Mouse (Mus musculus) thymus, adult 2 months (tissue): ENCODE measurements around the gene Mpp3. TPM values are rescaled to one million over a fixed set of nuclear protein-coding genes. Genes with fewer than 3 reads are reported as not detected.

Source experiments
- DNase-seq: peaks from one replicate; pipeline ENCODE4 v3.0.0; 2021
- H3K27ac ChIP-seq: fragments of 200-500 bp; 2 replicates; pipeline ENCODE4 v1.5.1; 2012; ENCODE audit warnings: low read length, control low read depth; ENCODE audit not compliant: control insufficient read depth, insufficient read depth
- H3K27me3 ChIP-seq: fragments of 200-500 bp; 2 replicates; pipeline ENCODE4 v1.6.1; 2012; ENCODE audit warnings: mild to moderate bottlenecking, low read length, moderate library complexity, mixed read lengths; ENCODE audit not compliant: control insufficient read depth, insufficient read depth
- H3K36me3 ChIP-seq: fragments of 200-500 bp; 2 replicates; pipeline ENCODE4 v1.6.1; 2012; ENCODE audit warnings: mild to moderate bottlenecking, low read length, moderate library complexity; ENCODE audit not compliant: control insufficient read depth, insufficient read depth
- H3K4me1 ChIP-seq: fragments of 200-500 bp; replicated peaks from 2 replicates; pipeline ENCODE4 v1.6.1; 2012; ENCODE audit warnings: low read length; ENCODE audit not compliant: control insufficient read depth, insufficient read depth
- H3K4me3 ChIP-seq: fragments of 200-500 bp; 2 replicates; pipeline ENCODE4 v1.5.1; 2012; ENCODE audit warnings: mild to moderate bottlenecking, low read length, control low read depth, moderate library complexity; ENCODE audit not compliant: control insufficient read depth, insufficient read depth
- CTCF ChIP-seq: fragments of 200-500 bp; IDR thresholded peaks from 2 replicates; pipeline ENCODE4 v1.5.1; 2012; ENCODE audit warnings: mild to moderate bottlenecking, control low read depth, low read length, moderate library complexity, borderline replicate concordance; ENCODE audit not compliant: control insufficient read depth, poor library complexity, insufficient read depth; ENCODE audit errors: extremely low read depth
- POLR2A ChIP-seq: fragments of 200-500 bp; IDR thresholded peaks from 2 replicates; pipeline ENCODE4 v1.6.1; 2012; ENCODE audit warnings: mild to moderate bottlenecking, low read length, control low read depth, moderate library complexity; ENCODE audit not compliant: control insufficient read depth, poor library complexity, insufficient read depth; ENCODE audit errors: extremely low read depth
- WGBS: fragments of 180-500 bp; shearing (Covaris S2); methylation state at CpG from one replicate; pipeline ENCODE4 v1.1.7; 2018; 5-methylcytosine and 5-hydroxymethylcytosine counted together
- polyA plus RNA-seq: library from polyadenylated mRNA; depleted of rRNA; stranded (reverse); fragments of >200 nt; gene quantifications from 2 replicates; pipeline ENCODE4 v1.2.3, GENCODE M21; 2012

Mpp3 gene
- polyA plus RNA-seq, 1 experiment, result 0.50 TPM

DNA sequence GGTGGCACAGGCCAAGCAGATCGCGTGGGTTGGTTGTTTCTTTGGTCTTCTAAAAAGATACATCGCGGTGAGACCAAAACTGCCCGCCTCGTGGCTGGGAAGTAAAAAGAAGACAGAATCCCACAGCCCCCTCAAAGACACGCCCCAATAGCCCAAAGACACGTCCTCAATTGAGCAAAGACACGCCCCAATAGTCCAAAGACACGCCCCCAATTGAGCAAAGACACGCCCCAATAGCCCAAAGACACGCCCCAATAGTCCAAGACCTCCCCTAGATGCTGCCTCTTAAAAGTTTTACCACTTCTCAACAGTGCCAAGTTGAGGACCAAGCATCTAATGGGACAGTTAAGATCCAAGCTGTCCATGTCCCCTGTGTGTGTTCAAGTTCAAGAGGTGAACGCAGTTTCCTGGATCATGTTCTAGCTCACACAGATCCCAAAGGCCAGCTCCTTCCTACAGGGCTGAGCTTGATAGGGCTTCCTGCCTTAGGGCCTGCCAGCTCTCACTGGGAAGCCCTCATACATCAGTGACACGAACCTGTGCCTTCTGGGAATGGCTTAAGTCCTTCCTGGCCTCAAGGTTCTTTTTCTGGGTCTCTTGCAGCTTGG, 21.7 kb upstream of the Mpp3 start:
- Histone ChIP-seq H3K4me3 (no peak overlapping the region), H3K27ac (no peak overlapping the region), H3K4me1 (no peaks in the 10 kb centered on the region), H3K36me3 (no peaks in the 10 kb centered on the region), H3K27me3 (no peaks in the 10 kb centered on the region)
- TF ChIP-seq POLR2A, result no peak
- TF ChIP-seq CTCF, result no peak
- 65% methylated on average over 14 of the region's 14 CpGs for WGBS
- DNase-seq, result no peak

DNA sequence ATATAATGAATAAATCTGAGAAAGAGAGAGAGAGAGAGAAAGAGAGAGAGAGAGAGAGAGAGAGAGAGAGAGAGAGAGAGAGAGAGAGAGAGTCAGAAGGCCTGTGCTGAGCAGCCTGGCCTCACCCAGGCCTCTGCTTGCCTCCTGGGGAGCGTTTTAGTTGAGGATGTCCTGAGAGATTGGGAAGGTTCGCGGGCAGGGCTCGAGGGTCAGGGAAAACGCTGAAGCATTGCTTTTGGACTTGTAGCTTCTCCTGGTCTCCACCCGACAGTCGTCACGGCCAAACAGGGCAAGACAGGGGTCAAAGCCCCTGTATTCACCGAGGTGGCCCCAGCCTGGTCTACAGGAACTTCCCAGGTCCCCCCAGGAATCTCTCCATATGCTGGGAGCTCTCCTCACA, 18.3 kb upstream of the Mpp3 start:
- 90% methylated on average over 9 of the region's 9 CpGs for WGBS

DNA sequence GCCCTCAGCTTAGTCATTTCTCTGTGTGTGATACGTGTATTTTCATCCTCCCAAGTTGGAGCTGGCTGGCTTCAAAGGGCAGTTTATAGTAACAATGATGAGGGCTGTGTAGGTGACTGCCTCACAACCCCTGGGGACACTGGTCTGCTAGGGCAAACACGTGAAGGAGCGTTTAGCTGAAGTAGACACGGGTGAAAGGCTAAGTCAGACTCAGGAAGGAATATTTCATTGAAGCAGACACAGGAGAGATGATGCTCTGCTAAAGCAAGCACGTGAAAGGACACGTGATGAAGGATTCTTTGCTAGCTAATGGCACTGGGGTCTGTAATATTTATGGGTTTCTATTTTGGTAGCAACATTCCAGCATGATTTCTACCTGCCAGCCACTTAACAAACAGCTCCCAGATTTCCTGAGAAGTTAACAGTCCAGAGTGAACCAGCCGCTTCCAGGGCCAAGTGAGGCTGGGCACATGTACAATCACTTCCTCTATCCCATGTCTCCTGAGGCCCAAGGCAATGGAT, 16.5 kb upstream of the Mpp3 start:
- H3K4me1 ChIP-seq, result no peaks in the 10 kb centered on the region
- H3K27me3 ChIP-seq, result no peaks in the 10 kb centered on the region
- H3K36me3 ChIP-seq, result no peaks in the 10 kb centered on the region
- DNase-seq, result no peak
- no peak for TF ChIP-seq POLR2A
- TF ChIP-seq CTCF, result no peak
- no peak overlapping the region for H3K27ac ChIP-seq
- 87% methylated on average over 7 of the region's 7 CpGs for WGBS
- H3K4me3 ChIP-seq, result no peak overlapping the region

More for the DNA sequence above, 18.3 kb upstream of the Mpp3 start:
- Histone ChIP-seq H3K4me3 (no peak overlapping the region), H3K4me1 (no peaks in the 10 kb centered on the region), H3K27ac (no peak overlapping the region), H3K27me3 (no peaks in the 10 kb centered on the region), H3K36me3 (no peaks in the 10 kb centered on the region)
- no peak for TF ChIP-seq CTCF
- TF ChIP-seq POLR2A, result no peak
- no peak for DNase-seq

DNA sequence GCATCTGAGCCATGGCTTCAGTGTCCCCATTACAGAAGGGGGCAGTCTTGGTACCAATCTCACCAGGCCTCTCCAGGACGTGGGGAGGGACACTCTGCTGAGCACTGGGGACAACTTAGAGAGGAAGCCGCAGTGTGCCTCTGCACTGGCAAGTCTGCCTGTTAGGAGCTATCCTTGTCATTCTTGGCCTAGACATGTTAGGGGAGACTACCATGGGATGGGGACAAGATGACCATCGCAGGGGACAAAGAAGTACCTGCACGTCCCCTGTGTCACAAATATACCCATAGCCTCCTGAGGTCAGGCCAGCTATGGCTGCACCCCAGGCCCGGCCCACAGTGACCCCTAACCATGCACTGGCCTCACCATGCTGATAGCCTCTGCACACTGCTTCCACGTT, 15.1 kb upstream of the Mpp3 start:
- H3K27ac ChIP-seq, result no peak overlapping the region

DNA sequence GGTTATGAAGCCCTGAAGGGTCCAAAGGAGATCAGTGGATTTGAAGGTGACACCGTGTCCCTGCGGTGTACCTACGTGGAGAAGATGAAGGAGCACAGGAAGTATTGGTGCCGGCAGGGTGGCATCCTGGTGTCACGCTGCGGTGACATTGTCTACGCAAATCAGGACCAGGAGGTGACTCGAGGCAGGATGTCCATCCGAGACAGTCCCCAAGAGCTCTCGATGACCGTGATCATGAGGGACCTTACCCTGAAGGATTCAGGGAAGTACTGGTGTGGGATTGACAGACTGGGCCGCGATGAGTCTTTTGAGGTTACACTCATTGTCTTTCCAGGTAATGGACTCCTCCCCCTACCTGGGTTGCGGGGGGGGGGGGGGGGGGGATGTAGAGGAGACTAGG, 14.7 kb upstream of the Mpp3 start:
- TF ChIP-seq CTCF, result no peak
- no peak for TF ChIP-seq POLR2A
- H3K4me1 ChIP-seq, result no peaks in the 10 kb centered on the region
- H3K4me3 ChIP-seq, result no peak overlapping the region
- no peaks in the 10 kb centered on the region for H3K27me3 ChIP-seq
- H3K27ac ChIP-seq, result no peak overlapping the region
- 98% methylated on average over 14 of the region's 14 CpGs for WGBS
- no peak for DNase-seq
- no peaks in the 10 kb centered on the region for H3K36me3 ChIP-seq

More for the DNA sequence above, 15.1 kb upstream of the Mpp3 start:
- WGBS, result 93% methylated on average over 6 of the region's 6 CpGs
- Histone ChIP-seq H3K27me3 (no peaks in the 10 kb centered on the region), H3K4me3 (no peak overlapping the region), H3K4me1 (no peaks in the 10 kb centered on the region), H3K36me3 (no peaks in the 10 kb centered on the region)
- DNase-seq, result no peak
- TF ChIP-seq POLR2A, result no peak
- TF ChIP-seq CTCF, result no peak

DNA sequence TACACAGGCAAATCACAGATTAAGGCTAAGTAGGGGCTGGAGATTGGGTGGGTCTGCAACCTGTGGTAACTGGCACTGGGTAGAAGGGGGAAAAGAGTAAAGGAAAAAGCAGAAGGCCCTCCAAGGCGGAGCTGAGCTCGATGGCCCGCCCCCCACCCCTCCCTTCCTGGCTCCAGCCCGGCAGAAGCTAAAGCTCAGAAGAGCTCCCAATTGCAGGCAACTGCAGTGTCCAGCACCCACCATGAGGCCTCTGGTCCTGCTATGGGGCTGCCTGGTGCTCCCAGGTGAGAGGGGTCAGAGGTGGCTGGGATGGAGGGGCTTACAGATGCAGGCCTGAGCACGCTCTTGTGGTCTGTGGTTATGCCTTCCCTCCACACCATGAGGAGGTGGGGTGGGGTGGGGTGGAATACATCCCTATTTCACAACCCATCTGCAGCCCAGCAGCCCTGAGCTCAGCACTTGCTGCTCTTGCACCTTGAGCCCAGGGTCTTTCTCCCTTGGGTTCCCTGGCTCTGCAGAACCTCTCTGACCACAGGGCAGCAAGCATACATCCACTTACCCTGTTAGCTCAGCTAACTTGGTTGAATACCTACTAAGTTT, 13.2 kb upstream of the Mpp3 start, which contains the start of gene Cd300lg:
Gene Cd300lg, plus strand, starts transcription at position 160 of the 600 bp plus-strand sequence.
- WGBS, result 8% methylated on average over 4 of the region's 5 CpGs
- H3K27ac ChIP-seq, result no peak within 1 kb of the TSS
- TF ChIP-seq POLR2A (no peak), CTCF (no peak)
- no peaks in the 10 kb centered on the region for H3K36me3 ChIP-seq
- no peaks in the 10 kb centered on the region for H3K4me1 ChIP-seq
- no peak within 1 kb of the TSS for H3K4me3 ChIP-seq
- no peak for DNase-seq
- H3K27me3 ChIP-seq, result no peaks in the 10 kb centered on the region

DNA sequence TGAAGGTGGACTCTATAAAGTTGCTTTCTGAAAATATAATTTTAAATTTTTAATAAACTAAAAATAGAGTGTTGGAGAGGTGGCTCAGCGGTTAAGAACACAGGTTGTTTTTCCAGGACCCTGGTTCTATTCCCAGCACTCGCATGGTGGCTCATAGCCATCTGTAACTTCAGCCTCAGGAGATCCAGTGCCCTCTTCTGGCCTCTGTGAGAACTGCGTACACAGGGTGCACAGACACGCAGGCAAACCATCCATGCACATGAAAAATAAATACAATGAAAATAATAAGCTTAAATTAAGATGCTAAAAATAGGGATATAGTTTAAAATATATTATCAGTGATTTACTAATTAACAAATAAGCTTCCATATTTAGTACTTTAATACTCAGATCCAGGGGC, 12.4 kb upstream of the Mpp3 start:
- Histone ChIP-seq H3K4me3 (no peak overlapping the region), H3K27ac (no peak overlapping the region), H3K27me3 (no peaks in the 10 kb centered on the region), H3K4me1 (no peaks in the 10 kb centered on the region), H3K36me3 (no peaks in the 10 kb centered on the region)
- no peak for TF ChIP-seq POLR2A
- no peak for TF ChIP-seq CTCF
- DNase-seq, result no peak
- 85% methylated on average over 4 of the region's 4 CpGs for WGBS
